In genomic region chr11:22629581-22629980, GRCm38 (mm10) we compare ENCODE assay signal across 8 mouse cellular contexts.
DNase-seq lines count a peak whose midpoint lies in the region; ATAC-seq lines count a peak whose summit lies in the region.

No protein-coding gene starts in this region.

- peak; percentile 32 for DNase-seq in retina, postnatal 1 day
- DNase-seq in retina, embryonic 14.5 days (ENCODE audit: low spot score): no peak
- peak; percentile 39 to 50 for DNase-seq in gastrocnemius, postnatal 36 days
- DNase-seq in lung, adult 18-20 months: peak; percentile 80 to 89
- peak; percentile 45 for DNase-seq in skeletal muscle tissue, adult 2 months (ENCODE audit: low read depth, low spot score)
- no peak for DNase-seq in cerebellum, adult 8-10 months
- DNase-seq in cerebellum, postnatal 10 days: no peak

- peaks cover 24% of the 10 kb centered on the region for H3K4me1 ChIP-seq in intestine, embryonic 16.5 days (ENCODE audit: control insufficient read depth, insufficient read depth, low read length)

- H3K9ac ChIP-seq in intestine, embryonic 16.5 days (ENCODE audit: low read depth, low read length): peak overlapping the region; percentile 48

- H3K27ac ChIP-seq in intestine, embryonic 16.5 days (ENCODE audit: low read length): peak overlapping the region; percentile 87

- H3K36me3 ChIP-seq in intestine, embryonic 16.5 days (ENCODE audit: control insufficient read depth, insufficient read depth, low read length): no peaks in the 10 kb centered on the region

- H3K9me3 ChIP-seq in intestine, embryonic 16.5 days (ENCODE audit: control insufficient read depth, low read length): no peaks in the 10 kb centered on the region

- intact Hi-C loops in gastrocnemius, postnatal 36 days (cut with DNase I): no loop called here

- peak; percentile 53 for ATAC-seq in intestine, embryonic 16.5 days

- no peaks in the 10 kb centered on the region for H3K27me3 ChIP-seq in intestine, embryonic 16.5 days (replicated peaks; ENCODE audit: control insufficient read depth, insufficient read depth, low read length)

- 13% methylated on average over 13 of the region's 13 CpGs for WGBS in intestine, embryonic 16.5 days

- peak overlapping the region; percentile 54 for H3K4me2 ChIP-seq in intestine, embryonic 16.5 days (ENCODE audit: low read depth, low read length)

- peak overlapping the region; percentile 36 for H3K4me3 ChIP-seq in intestine, embryonic 16.5 days (ENCODE audit: low read length)

Comparison
In these comparisons a context has a peak if more than half of its experiments do, and no peak if none do; other contexts are left out.
1. DNase-seq: peak in retina, postnatal 1 day (single experiment), gastrocnemius, postnatal 36 days (2 of 2), lung, adult 18-20 months (2 of 2) and skeletal muscle tissue, adult 2 months (single experiment); none in retina, embryonic 14.5 days (single experiment), cerebellum, adult 8-10 months (single experiment) and cerebellum, postnatal 10 days (0 of 2).